Mouse (Mus musculus): Measurements from ENCODE around the gene Gm21958.

Gm21958 gene

DNA sequence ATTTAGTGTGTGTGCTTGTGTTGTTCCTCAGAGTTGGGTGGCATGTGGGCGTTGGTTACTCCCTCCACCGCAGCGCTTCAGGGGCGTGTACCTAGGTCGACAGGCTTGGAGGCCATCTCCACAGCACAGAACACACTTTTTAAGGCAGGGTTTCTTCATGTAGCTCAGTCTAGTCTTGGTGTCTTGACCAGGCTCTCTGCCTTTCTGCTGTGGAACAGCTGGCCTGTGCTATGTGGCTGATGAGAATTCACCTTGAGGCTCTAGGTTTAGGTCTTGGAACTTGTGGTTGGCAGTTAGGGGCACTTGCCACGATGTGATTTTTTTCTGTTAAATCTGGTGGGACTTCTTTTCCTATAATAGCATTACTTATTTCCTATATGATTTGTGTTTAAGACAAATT is at the start of gene Gm21958:
Gm21958 (minus strand) TSS at position 101 of the 400 bp plus-strand sequence.
- DNase-seq (ENCODE audit: extremely low read depth, low read depth, low spot score): no peak

DNA sequence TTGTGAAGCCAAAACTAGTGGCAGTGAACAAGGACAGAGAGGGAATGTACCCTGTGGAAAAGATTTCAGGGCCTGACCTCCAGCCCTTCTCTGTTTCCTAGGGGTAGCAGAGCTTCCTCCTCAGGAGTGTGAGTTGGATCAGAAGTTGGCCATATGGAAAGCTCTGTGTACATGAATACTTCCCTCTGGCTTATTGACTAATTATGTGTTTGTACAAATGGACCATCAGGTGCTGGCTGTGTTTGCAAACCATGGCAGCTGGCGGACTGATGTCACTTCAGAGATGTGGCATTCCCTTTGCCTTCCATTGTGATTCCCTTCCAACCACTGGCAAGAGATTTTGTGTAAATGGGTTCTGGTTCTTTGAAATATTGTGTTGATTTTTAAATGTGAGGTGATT is 47.1 kb upstream of the Gm21958 start:
- DNase-seq (ENCODE audit: extremely low read depth, low read depth, low spot score): no peak

DNA sequence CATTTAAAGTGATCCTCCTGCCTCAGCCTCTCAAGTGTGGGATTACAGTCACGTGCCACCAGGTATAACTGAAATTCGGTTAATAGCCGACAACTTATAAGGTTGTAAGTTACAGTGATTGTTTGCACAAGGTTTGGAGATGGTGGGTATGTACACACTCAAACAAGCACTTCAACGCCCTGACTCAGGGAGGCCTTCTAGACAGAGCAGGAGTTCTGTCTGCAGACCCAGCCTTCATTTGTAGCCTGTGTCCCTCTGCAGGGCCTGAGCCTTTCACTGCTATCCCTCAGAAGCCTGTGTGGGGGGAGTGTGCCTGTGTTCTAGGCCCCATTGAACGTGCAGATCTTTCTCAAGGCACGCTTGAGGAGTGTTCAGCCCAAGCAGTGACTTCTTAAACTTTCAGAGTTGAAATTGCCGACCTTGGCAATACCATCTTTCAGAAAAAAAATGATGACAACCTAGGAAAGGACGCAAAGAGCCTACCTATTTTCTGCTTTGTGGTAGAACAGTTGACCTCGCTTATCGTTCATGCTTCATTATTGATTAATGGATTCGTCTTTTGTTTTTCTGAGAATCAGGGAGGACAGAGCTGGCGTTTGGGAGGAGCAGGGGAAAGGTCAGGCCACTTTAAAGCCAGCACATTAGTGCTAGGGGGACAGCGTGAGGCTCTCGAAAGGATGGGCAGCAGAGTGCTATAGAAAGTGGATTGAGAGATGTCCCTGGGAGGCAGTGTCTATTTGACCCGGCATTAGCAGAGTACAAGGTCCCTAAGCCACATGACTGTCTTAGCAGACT is 46.4 kb upstream of the Gm21958 start:
- no peak for DNase-seq (ENCODE audit: extremely low read depth, low read depth, low spot score)

DNA sequence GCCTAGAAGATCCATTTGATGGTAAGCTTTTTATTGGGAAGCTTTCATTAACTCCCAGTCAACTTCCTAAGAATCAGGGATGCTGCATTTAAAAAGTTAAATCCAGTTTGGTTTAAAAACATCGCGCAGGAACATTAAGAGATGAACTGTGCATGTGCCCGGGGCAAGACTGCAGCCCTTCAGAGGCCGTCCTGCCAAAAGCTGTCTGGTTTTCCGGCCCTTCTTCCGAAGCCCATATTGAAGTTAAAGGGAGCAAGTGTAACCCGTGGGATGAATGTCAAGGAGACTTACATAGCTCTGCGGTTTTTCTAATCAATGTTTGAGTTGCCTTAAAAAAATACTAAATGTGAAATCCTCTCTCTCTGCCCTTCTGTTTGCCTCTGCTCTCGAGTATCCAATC is 45.1 kb upstream of the Gm21958 start:
- DNase-seq (ENCODE audit: extremely low read depth, low read depth, low spot score): no peak

DNA sequence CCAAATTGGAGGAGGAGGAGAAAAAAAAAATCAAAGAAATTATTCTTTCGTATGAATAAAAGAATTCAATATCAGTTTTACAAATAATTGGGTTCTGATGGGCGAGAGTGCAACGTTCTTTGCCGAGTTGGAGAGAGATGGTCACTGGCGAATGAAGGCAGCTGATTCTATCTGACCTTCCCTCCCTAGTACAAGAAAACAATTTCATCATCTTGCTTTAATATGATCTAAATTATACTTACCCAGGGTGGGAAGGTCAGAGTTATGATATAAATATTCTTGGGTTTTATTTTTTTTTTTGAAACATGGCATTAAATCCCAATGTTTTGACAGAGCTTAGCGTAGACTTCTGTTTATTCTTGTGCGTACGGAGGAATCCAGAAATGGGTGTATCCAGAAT is 43.3 kb upstream of the Gm21958 start:
- no peak for DNase-seq (ENCODE audit: extremely low read depth, low read depth, low spot score)

DNA sequence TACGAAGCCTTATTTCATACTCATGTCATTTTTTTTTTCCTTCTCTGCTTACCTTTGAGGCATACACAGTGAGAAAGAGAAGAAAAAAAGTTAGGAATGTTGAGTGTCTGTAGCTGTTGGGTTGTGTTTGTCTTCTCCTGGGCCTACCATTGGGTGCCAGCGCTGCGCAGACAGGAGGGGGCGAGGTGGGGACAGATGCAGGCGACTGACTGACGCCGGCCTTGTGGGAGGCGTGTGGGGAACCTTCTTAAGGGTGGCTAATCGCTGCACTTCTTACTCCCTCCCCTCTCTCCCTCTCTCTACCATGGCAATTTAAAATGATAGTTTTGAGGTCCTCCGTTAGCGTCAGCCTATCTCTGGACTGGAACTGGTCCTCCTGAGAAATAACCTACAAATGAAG is 41.9 kb upstream of the Gm21958 start:
- no peak for DNase-seq (ENCODE audit: extremely low read depth, low read depth, low spot score)

DNA sequence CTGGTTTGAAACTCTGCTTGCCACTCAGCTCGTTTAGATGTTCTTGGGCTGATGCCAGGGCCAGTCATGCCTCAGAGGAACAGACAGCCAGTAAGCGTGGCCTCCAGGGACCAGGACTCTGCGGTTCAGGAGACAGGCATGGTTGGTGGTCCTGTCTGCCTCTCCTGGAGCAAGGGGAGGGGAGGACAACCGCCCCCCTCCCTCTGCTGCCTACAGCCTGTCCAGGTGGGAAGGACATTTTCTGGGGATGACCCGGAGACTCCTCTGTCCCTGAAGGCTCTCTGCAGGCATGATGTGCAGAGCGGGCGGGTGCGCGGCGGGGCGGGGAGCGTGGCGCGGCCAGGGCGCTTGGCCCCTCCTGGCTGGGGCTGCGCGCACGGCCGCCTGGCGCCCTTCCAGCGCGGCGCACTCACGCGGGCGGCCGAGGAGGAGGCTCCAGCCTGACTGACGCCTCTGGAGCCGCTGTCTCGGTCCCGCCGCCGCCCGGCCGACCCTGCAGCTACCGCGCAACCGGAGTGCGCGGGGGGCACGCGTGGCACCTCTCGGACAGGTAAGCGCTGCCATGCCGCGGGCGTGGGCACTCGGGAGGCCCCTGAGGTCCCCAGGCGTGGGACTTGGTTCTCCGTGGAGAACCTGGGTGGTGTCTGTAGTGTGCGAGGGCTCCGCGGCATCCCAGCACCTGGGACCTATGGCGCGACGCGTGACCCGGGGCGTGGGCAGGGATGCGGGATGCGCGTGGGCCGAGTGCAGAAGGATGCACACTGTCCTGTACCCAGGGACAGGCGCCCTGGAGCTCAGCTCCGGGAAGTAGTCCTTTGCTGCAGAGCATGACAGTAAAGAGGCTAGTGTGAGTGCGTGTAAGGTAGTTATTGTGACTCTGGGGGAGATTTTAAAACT is 41.2 kb upstream of the Gm21958 start, which contains the start of gene Smad9:
Smad9 (plus strand) TSS at position 438 of the 897 bp plus-strand sequence.
- DNase-seq (ENCODE audit: extremely low read depth, low read depth, low spot score): no peak

DNA sequence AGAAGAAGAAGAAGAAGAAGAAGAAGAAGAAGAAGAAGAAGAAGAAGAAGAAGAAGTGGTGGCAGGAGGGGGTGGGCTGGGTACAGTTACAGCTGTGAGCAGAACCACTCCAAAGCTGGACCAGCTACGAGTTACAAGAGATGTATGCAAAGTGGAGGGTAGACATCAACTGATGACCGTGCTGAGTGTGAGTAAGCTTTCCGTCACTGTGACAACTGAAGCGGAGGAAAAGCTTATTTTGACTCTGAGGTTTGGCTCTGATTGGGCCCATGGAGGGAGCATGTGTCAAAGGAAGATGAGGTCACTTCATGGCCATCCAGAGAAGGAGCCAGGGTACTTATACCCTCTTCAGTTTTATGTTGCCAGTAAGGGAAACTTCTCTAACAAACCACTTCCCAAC is 39.3 kb upstream of the Gm21958 start:
- no peak for DNase-seq (ENCODE audit: extremely low read depth, low read depth, low spot score)

DNA sequence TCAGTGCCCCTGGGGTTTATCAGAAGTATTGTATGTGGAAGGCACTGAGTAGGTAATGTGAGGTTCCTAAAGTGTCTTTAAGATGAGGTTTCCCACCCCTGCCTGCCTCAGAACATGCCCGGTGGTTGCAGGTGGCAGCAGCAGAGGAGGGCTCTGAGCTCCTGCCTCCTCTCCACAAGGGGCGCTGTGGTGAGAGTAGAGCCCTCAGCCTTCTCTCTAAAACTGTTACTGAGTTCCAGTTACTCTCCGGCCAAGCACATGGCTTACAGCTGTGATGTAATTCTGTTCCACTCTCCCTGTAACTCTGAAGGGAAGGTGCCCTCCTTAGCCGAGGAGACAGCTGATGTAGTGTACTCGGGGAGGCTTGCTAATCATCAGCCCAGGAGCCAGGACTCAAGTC is 31.6 kb upstream of the Gm21958 start:
- DNase-seq (ENCODE audit: extremely low read depth, low read depth, low spot score): no peak

DNA sequence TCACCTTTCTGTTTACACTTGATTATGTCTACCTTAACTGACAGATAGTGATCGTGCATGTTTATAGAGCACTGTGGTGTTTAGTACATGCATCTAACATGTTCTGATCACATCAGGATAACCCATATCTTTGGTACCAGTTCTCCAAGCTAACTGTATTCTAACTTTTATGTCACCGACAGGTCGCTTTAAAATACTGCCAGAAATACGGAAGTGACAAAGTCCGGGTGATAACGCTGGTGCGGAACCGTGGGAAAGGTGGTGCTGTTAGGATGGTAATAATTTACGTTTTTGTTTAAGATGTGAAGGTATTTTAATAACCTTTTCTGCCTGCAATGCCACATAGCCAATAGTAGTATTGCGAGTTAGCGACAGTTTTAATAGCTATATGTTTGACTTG is 27.8 kb upstream of the Gm21958 start:
- DNase-seq (ENCODE audit: extremely low read depth, low read depth, low spot score): no peak

DNA sequence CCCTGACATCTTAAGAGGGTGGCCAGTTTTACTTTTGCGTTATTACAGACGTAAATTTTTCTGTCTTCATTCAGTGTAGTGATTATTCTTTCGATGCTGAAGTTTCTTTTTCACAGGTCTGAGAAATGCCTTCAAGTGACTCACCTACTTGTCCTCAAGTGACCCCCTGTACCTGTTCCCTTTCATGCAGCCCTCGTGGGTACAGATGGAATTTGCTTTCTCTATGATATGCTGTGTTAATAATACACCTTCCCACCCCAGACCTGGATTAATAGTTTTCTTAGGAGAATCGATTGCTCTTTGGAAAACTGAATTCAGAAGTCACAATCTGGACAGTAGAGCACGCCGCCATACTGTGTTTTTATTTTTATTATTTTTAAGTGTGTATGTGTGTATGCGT is 23.2 kb upstream of the Gm21958 start:
- no peak for DNase-seq (ENCODE audit: extremely low read depth, low read depth, low spot score)

DNA sequence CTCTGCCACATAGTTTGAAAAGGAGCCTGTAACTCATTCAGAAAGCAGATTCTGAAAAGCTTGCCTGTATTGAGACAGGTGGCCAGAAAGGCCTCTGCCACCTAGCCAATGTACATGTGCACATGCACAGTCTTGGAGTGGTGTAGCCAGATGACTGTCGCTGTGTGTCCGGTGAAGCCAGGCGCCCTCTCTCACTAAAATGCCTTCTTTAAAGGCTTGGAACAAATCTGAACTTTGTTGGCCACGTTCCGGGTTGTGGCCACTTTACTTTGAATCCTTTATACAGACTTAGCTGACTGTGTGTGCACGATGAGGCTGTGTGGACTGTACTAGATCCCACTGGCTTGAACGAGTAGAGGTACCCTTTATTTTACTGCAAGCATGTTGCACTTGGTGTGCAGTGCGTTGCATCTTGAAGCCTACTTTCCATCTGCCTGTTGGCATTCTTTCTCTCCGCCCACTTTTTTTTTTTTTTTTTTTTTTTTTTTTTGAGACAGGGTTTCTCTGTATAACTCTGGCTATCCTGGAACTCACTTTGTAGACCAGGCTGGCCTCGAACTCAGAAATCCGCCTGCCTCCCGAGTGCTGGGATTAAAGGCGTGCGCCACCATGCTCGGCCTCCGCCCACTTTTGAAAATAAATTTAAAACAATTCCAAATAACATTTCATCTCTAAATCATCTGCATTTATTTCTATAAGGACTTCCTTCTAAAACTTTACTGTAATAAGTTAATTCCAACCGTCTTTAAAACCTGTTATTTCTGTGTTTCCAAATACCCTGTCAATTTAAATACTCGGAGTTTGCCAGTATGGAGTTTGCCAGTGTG is 22.2 kb upstream of the Gm21958 start:
- DNase-seq (ENCODE audit: extremely low read depth, low read depth, low spot score): no peak

DNA sequence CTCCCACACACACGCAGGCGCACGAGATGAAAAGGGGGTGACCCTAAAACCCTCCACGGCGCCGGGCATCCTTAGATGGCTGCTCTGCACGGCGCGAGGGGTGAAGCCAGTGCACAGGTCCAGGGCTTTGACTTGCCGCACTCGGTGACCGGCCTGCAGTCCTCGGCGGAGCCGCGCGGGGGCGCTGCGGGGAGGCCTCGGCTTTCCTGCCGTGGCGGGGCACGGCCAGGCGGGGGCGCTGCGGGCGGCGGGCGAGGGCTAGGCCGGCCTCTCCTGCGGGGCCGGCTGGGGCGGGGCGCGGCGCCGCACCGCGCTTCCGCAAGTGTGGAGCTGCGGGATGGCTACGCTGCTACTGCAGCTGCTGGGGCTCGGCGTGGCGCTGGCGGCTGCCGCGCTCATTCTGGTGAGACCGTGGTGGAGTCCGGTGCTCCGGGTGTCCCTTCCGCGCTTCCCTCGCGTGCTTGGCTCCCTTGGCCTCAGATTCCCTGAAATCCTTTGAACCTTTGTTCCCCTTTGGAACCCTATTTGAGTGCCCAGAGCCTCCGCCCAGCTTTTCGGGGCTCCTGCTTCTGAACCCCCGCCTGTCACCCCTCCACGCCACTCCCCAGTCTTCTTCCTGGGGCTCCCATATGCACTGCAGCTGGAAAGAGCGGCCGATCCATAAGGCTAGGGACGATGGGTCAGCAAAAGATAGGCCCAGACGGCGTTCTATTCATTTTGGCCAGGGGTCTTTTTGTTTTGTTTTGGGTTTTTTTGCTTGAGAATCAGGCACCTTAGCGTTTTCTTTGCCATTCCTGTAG is 21.3 kb upstream of the Gm21958 start, which contains the start of the genes Exosc8 and Alg5:
Exosc8 (minus strand) TSS at position 147 of the 800 bp plus-strand sequence.
Alg5 (plus strand) TSS at position 293 of the 800 bp plus-strand sequence.
- no peak for DNase-seq (ENCODE audit: extremely low read depth, low read depth, low spot score)

DNA sequence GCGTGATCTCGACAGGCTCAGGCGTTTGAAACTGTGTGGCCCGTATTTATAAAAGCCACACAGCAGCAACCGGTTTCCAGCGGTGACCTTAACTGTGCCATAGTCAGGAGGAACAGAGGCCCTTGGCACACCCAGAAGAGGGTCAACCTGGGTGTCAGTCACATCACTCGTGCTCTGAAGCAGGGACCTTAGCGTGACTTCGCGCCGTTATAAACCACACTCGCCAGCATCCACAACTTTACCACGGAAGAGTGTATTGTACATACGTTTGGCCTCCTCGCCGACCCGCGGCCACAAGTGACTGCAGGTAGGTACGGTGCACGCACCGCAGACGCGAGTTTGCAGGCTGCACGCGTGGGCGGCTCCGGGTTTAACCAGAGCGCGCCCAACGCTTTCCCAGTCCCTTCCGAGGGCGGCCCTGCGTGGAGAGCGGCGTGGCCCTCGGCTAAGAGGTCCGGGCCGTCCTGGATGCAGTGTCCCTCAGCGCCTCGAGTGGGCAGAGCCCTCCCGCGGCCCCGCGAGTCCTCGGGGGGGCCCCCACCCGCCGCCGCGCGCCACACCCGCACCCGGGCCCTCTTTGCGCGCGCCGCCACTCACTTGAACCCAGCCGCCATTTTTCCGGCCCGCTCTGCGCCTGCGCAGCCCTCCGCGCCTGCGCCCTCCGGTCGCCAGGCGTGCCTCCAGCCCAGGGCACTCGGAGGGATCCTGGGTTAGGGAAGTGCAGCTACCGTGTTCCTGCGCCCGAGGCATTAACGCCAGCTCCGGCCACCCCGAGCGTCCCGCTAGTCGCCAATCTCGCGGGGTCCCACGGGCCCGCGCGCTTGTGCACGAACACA is 20.5 kb upstream of the Gm21958 start:
- DNase-seq (ENCODE audit: extremely low read depth, low read depth, low spot score): peak; percentile 19

DNA sequence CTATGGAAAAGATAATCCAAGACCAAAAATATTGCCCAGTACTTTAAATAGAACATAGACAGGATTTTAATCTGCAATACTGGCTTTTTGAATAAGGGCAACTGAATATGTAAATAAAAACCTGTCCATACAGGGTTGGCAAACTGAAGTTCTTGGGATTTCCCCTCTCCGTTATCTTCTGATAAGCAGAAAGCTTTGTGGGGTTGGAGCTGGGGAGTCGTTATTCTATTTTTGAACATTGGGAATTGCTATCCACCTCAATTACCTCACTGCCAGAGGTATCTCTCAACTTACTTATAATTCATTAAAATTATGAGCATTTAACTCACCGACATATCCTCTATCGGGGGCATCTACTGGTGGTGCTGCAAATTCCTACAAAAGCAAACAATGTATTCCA is 18.2 kb upstream of the Gm21958 start:
- DNase-seq (ENCODE audit: extremely low read depth, low read depth, low spot score): no peak

DNA sequence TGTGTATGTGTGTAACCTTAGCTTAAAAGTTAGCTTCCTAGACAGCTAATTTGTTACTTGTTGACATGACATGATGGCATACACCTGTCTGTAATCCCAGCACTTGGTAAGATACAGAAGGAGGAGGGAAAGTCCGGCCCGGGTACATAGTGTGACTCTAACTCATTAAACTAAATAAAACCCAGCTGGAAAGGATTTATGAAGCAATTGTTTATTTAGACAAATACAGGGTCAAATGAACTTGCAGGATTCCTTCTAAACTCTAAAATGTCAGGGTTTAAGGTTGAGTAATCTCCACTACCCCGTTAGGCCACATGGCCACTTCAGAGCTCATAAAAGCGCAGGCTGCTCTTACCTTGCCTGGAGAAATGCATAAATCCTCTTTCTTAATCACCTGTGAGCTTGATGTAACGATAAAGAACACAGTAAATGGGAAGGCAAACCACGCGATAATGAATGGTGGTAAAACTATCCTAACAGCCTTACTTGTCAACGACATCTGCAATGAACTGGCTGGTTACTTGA is 17.5 kb upstream of the Gm21958 start:
- peak; percentile 71 for DNase-seq (ENCODE audit: extremely low read depth, low read depth, low spot score)

DNA sequence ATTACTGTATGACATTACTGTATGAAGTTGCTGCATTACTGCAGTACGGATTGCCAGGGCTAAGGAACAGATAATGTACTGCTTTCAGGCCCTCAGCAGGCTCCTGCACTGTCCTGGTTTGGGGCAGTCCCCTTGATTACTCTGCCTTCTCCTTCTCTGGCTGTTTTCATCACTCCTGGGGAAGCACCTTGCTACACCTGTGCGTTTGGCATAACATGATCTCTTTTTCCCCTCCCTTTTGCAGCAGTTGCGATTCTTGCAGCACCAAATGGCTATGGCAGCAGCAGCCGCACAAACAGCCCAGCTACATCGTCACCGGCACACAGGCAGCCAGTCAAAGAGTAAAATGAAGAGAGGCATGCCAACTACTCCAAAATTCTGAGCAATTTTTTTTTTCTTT is 13.9 kb upstream of the Gm21958 start:
- no peak for DNase-seq (ENCODE audit: extremely low read depth, low read depth, low spot score)

DNA sequence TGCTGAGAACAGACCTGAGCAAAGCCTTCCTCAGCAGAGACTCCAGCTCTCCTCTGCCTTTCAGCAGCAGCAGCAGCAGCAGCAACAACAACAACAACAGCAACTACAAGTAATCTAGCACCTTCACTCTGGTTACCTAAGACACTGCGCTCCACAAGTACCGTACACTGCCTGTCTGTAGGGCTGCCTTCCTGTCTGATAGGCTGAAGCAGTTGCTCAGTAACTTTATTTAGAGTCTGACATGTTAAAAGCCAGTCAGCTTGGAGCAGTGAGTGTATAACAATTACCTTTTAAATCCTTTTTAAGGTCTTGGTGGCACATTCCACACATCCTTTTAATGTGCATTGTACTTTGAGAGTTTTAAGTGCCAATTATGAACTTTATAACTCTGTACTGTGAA is 13.4 kb upstream of the Gm21958 start:
- DNase-seq (ENCODE audit: extremely low read depth, low read depth, low spot score): no peak

DNA sequence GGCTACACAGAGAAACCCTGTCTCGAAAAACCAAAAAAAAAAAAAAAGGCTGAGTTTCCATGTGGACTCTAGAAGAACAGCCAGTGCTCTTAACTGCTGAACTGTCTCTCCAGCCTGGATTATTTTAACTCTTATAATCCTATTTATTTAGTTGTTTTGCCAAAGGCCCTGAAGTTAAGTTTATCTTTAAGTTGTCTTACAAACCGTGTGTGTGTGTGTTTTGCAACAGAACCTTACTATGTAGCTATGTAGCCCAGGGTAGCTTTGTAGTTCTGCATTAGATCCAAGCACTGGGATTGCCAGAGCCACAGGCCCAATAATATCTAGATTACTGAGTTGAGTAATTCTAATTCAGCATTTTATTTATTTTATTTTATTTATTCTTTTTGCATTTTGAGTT is 11.2 kb upstream of the Gm21958 start:
- peak; percentile 74 for DNase-seq (ENCODE audit: extremely low read depth, low read depth, low spot score)

Data from fat pad, adult 2 months (tissue).